Mouse (Mus musculus) layer of hippocampus, adult 2 months (tissue): ENCODE data around the gene Zfp503. TPM values are rescaled to one million over a fixed set of nuclear protein-coding genes. Genes with fewer than 3 reads are reported as not detected.

ENCODE experiments used
- DNase-seq, 2 experiments: peaks; one replicate each; pipeline ENCODE4 v3.0.0; 2022; ENCODE audit warnings: low spot score in 2 of 2
- H3K27ac ChIP-seq: fragments of 200-600 bp; 2 replicates; pipeline ENCODE4 v1.8.1; 2022
- H3K4me3 ChIP-seq: fragments of 200-600 bp; 2 replicates; pipeline ENCODE4 v1.8.1; 2022; ENCODE audit warnings: mild to moderate bottlenecking
- CTCF ChIP-seq: fragments of 200-600 bp; conservative IDR thresholded peaks from 2 replicates; pipeline ENCODE4 v1.8.1; 2022; ENCODE audit warnings: antibody characterized with exemption, mild to moderate bottlenecking, moderate library complexity
- total RNA-seq, 2 experiments: library from RNA; stranded (reverse); gene quantifications; 2 replicates each; pipeline ENCODE4 v1.2.3; 2021

Zfp503 gene
- total RNA-seq, 2 experiments from 2014 or later = 2.2 to 2.5 TPM

DNA sequence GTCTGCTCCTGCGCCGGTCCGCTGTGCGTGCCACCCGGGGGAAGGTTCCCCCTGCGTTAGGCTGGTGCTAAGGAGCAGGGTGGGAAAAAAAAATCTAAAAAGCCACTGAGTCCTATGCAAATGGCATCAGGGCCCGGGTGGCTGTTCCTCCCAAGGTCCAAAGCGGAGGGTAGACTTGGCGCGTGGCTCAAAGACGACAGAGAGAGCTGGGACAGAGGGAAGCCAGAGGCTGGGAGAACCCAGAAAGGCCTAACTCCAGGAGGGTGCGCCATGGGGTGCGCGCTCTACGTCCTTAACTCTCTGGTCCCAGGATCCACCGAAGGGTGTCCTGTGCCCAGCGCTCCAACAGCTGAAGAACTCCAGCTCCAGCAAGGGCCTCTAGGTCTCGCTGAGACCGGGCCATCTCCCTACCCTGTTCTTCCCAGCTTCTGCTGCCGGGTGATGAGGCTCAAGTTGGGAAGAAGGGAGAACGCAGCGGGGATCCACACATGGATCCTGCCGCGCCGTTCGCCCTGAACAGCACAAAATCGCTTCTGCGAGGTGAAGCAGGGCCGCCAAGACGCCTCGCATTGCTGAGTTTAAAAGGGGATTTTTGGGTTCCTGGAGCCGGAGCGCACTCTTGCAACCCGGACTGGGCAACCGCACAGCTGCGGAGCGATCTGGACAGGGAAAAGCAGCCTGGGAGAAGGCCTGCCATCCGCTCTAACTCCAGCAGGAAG lies 6.7 kb downstream of the Zfp503 start:
- peak overlapping the region; percentile 28; the same call in 1 of the 2 replicates for H3K27ac ChIP-seq
- no peak for TF ChIP-seq CTCF
- no peak for DNase-seq
- H3K4me3 ChIP-seq = peak overlapping the region; percentile 31; the same call in 1 of the 2 replicates

DNA sequence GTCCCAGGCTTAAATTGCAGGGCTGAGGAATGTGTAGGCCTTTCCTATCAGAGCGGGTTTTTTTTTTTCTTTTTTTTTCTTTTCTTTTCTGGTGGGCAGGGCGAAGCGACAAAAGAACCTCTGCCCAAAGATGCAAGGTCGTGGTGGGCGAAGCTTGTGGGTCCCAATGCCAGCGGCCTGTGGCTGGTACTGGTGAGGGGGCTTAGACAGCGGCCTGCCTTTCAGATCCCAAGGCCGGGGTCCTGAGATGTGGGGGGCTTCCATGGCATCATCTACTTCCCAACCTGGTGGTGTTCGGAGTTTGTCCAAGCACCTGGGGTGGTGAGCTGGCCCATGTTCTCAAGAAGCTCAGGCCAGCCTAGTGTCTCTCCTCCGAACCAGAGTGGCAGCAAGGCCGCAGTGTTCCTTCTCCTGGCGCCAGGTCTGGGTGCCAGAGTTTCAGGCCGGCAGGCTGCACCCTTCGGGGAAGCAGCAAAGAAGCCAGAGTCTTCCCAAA lies 7.3 kb downstream of the Zfp503 start:
- no peak overlapping the region for H3K4me3 ChIP-seq

DNA sequence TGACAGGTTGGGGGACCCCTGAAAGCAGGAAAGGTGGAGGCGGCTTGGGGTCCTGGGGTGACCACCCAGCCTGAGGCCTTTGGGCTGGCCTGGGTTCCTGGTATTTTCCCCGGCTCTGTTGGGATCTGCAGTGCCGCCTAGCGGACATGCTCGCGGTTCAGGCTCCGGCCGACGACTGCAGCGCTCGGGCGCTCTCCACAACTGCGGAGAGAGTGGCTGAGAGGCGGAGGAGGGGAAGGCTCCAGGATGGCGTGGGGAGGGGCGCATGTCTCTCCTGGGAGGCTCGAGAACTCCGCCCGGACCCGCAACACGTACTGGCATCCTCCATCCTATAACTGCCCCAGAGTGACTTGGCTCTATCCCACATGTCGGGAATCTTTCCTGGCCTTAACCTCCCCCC lies 7.9 kb downstream of the Zfp503 start:
- Histone ChIP-seq H3K27ac (no peak overlapping the region), H3K4me3 (peak overlapping the region; percentile 15; the same call in 1 of the 2 replicates)
- peak in 1 of 2 experiments; percentile 67 for DNase-seq
- TF ChIP-seq CTCF = peak; percentile 93

More for the DNA sequence above, 7.3 kb downstream of the Zfp503 start:
- TF ChIP-seq CTCF = no peak
- DNase-seq = no peak
- no peak overlapping the region for H3K27ac ChIP-seq

DNA sequence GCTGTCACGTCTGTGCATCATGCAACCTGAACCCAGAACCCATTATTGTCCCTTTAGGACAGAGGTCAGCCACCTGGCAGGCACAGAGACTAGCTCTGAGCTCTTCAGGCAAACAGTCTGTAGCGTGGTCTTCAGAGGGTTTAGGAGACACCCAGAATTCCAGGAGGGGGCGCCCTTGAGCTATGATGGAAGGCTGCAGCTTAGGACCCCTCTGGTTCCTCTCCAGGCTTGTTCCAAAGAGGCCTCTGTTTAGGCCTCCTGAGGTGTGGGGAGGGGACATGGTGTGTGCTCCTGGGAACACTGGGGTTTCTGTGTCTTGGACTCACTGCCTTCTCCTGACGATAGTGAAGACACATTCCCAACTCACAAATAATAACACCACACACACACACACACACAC lies 20.4 kb downstream of the Zfp503 start:
- TF ChIP-seq CTCF = peak; percentile 82
- no peak overlapping the region for H3K4me3 ChIP-seq
- peak; percentile 51 to 73 for DNase-seq
- H3K27ac ChIP-seq = no peak overlapping the region

DNA sequence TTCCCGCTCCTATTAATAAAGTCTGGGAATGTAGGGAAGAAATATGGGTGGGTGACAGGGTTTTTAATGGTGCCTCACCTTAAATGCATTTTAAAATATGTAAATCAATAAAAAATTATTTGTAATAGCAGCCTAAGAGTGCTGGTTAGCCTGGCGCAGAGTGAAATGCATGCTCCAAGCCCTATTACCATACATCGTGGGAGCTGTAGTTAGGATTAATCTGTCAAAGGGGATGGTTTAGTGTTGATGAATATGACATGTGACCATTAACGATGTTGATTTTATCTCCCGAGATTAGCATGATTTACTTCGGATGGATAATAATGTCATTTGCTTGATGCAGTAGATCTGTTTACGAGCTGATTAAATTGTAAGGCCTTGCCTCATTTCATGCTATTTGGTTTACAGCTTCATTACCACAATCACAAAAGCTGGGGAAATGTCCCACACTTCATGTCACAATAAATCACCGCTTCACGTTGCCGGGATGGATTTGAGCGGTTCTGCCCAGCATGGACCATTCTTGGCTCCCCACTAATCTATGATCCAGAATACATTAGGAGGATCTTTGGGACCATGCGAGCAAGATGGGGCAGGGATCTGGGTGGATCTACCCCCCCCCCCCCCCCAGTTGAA lies 21.9 kb downstream of the Zfp503 start:
- Histone ChIP-seq H3K4me3 (no peak overlapping the region), H3K27ac (no peak overlapping the region)
- no peak for TF ChIP-seq CTCF
- no peak for DNase-seq

DNA sequence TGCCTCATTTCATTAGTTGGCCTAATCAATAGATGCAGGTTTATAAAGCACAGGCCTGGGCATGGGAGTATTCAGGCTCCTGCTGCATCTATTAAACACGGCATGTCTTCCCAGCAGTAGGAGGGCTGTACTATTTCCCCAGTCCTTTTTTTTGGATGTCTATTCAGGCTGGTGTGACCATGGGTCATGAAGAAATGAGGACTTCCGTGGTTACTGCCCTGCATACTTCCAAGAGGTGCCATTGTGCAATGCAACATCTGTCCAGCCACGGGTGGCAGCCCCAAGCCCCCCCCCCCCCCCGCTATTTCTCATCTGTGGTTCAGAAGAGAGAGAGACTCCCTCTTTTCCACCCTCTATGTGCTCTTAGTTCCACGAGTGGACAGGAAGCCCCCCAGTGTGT lies 23.1 kb downstream of the Zfp503 start:
- no peak for TF ChIP-seq CTCF
- Histone ChIP-seq H3K4me3 (no peak overlapping the region), H3K27ac (no peak overlapping the region)
- no peak for DNase-seq

DNA sequence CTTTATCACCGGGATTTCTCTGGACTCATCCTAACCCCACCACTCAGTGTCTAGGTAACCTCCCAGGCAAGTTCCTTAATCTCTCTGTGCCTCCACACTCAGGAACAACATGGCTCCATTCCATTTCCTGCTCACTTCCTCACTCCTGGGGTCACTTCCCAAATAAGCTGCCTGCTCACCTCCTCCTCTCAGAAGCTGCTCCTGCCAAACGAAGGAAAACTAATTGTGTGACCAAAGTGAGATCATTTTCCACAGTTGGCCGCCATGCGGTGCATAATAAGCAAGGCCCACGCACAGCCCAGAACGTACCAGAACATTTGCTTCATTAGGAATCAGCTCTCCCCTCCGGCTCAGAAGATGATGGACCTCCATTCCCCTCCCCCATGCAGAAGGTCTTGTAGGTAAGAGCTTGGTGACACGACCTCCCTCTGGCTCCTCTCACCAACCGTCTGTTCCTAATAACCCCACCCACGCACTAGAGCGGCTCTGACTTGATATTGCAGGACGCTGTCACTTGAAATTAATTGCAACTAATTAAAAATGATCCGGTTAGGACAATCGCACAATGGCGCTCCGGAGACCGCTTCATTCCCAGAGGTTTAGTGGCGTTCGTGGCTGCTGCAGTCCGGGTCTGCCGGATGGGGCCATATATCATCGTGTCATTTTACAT lies 26.9 kb downstream of the Zfp503 start:
- DNase-seq = peak in 1 of 2 experiments; percentile 54
- no peak; the same call in 1 of the 2 replicates for TF ChIP-seq CTCF
- peak overlapping the region; percentile 46; the same call in 1 of the 2 replicates for H3K27ac ChIP-seq
- peak overlapping the region; percentile 18; the same call in 1 of the 2 replicates for H3K4me3 ChIP-seq

DNA sequence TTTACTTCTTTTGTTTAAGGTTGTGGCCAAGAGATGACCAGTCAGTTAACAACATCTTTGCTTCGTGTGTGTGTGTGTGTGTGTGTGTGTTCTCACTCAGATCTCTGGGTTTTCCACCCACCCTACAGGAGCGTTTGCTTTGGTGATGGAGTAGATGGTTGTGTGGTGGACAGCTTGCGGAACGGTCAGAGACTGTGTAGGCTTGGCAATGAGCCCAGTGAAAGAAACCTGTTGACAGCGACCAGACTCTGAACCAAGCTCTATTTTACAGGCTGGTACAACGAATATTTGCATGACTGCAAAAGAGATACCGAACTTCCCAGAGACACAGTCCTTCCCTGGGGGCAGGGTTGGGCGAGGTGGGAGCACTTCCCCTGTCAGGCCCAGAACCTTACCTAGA lies 30.2 kb downstream of the Zfp503 start:
- no peak for DNase-seq
- H3K4me3 ChIP-seq = no peak overlapping the region
- no peak overlapping the region for H3K27ac ChIP-seq
- no peak for TF ChIP-seq CTCF

DNA sequence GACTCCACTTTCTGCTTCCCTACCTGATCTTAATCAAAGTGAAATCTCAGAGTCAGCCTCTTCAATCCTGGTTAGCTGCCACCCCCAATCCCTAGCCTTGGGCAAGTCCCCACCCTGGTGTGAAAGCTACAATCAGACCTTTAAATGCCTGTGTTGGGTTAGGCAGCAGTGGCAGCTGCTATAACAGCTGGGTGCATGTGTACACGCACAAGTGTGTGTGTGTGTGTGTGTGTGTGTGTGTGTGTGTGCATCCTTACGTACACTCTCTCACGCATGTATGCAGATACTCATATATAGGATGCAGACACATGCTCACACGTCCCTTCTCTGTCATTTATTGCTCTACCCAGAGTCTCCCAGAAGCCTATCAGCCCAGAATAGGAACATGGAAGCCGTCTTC lies 30.8 kb downstream of the Zfp503 start:
- no peak overlapping the region for H3K27ac ChIP-seq
- no peak for DNase-seq
- no peak for TF ChIP-seq CTCF
- H3K4me3 ChIP-seq = no peak overlapping the region

DNA sequence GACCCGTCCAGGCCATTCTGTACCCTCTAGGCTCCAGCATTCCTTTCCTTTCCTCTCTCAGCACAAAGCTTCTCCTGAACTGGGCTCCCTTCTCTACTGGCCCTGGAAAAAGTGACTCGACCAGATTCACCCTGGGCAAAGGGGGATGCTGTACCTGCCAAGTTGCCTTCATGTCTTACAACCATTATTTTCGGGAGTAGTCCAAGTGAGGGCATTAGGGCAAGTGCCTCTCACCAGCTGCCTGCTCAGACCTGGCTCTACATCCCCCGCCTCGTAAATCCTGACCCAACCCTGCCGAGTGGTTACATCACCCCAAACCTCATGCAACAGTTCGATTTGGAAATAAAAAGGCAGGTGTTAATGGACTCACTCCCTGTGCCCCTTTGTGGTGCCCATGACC lies 36.9 kb downstream of the Zfp503 start:
- Histone ChIP-seq H3K27ac (no peak overlapping the region), H3K4me3 (no peak overlapping the region)
- TF ChIP-seq CTCF = no peak
- DNase-seq = no peak

DNA sequence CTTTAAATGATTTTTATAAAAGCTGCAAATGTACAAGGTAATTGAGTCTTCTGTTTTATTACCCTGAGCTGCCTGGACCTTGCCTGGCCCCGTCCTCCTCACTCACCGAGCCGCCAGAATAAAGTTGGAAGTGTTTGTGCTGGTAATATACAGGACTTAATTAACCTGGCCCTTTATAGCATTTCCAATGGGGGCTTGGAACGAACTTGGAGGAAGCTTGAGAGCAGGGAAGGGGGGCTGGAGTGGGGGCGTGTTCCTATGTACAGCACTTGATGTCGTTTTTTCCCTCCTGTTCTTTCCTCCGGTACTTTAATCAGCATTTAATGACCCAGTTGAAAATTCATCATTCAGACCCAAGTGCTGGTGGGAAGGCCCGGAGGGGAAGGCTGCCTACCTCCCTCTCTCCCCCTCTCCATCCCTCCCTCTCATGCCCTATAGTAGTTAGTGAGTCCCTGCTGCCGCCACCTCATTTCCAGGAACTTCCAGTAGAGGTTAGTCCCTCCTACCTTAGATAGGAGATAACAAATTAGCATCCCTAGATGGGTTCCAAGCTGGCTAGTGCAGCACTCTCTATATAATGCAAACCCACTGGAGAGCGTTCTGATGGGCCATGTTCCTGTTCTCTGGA lies 37.4 kb downstream of the Zfp503 start:
- no peak overlapping the region for H3K4me3 ChIP-seq
- TF ChIP-seq CTCF = no peak
- DNase-seq = no peak
- no peak overlapping the region for H3K27ac ChIP-seq

DNA sequence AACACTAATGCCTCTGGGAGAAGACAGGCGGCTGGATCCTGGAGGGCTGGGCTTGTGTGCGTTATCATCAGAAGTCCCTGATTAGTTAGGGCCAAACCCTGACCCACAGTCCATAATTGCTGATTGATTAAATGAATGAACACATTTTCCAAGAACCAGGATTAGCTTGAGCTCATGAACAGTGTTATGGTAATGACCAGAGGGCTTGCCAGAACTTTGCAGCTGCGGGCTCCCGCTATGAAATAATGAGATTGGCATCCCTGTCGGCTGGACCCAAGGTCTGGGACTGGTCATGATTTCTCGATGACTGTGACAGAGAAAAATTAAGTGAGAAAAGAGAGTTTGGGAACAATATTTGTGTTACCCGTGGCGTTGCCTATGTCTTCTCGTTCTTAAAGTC lies 44.5 kb downstream of the Zfp503 start:
- no peak for TF ChIP-seq CTCF
- no peak for DNase-seq
- no peak overlapping the region for H3K4me3 ChIP-seq
- H3K27ac ChIP-seq = no peak overlapping the region

DNA sequence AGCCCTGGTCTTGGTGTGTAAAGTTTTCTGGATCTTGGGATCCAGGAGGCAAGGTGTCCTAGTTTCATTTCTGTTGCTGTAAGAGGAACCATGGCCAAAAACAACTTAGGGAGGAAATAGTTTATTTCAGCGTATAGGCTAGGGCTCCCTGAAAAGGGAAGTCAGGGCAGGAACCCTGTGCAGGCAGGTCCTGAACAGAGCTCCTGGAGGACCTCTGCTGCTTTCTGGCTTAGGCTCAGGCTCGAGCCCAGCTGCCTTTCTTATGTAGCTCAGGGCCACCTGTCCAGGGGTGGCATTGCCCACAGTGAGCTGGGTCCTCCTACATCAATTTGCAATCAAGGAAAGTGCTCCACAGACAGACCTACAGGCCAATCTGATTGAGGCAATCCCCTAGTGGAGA lies 47.8 kb downstream of the Zfp503 start:
- Histone ChIP-seq H3K4me3 (no peak overlapping the region), H3K27ac (no peak overlapping the region)
- TF ChIP-seq CTCF = no peak
- no peak for DNase-seq
